Mouse (Mus musculus): ENCODE data around the gene Cped1. TPM values are rescaled to one million over a fixed set of nuclear protein-coding genes. Genes with fewer than 3 reads are reported as not detected.

Gene Cped1
- total and polyA plus RNA-seq, 3 experiments, result not detected

DNA sequence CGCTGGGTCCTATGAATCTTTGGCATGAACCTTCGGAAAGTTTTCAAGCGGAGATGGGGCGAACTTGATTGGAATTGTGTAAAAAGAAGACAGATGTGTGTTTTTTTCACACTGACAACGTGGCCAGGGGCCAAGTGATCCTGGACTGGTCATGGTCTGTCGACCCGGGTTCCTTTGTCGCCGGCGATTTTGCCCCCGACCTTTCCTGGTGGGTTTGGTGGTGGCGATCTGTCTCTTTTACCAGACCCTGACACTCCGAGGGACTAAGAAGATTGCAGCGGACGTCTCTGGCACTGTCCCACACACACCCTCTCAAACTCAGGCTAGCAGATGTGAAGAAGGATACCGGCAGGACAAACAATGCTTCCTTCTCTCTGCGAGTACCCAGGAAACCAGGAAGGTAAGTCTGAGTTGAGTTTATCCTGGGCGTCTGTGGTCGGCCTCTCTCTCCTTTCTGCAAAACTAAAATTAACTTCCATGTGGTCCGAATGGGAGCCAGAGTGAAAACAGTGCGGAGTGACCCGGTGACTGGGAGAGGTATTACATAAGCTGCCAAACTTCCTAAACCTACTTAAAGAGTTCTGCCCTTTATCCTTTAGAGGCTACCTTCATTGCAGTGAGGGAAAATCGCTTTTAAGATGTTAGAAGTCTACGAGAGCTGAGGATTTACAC, 1.1 kb downstream of the Cped1 start:
- H3K36me3 ChIP-seq (ENCODE audit: control insufficient read depth in 1 of 2, insufficient read depth in 2 of 2, low read length in 2 of 2), result no peaks in the 10 kb centered on the region
- no peaks in the 10 kb centered on the region for H3K4me1 ChIP-seq (ENCODE audit: control insufficient read depth in 1 of 2, insufficient read depth in 2 of 2, low read length in 2 of 2)
- H3K27ac ChIP-seq (ENCODE audit: control insufficient read depth, low read depth, low read length), result no peak overlapping the region
- no peaks in the 10 kb centered on the region for H3K9me3 ChIP-seq (replicated peaks; ENCODE audit: insufficient read depth, low read length)
- H3K9ac ChIP-seq (ENCODE audit: control insufficient read depth, low read depth, low read length, poor library complexity, severe bottlenecking), result no peak overlapping the region
- no peaks in the 10 kb centered on the region for H3K27me3 ChIP-seq (ENCODE audit: control insufficient read depth in 1 of 2, insufficient read depth in 2 of 2, low read length in 2 of 2)
- no peak for DNase-seq (ENCODE audit: low read depth, low spot score)
- H3K4me3 ChIP-seq (ENCODE audit: control insufficient read depth in 1 of 2, insufficient read depth in 1 of 2, low read depth in 2 of 2, low read length in 2 of 2), result no peak overlapping the region
- H3K79me2 ChIP-seq (ENCODE audit: control insufficient read depth, insufficient read depth, low read length, poor library complexity), result no peaks in the 10 kb centered on the region
- no peak for TF ChIP-seq MAZ (IDR thresholded peaks at IDR 0.05; ENCODE audit: low read depth, low read length)
- no peak for TF ChIP-seq E2F4 (IDR thresholded peaks at IDR 0.05; ENCODE audit: borderline replicate concordance, low read depth, low read length)
- no peak for TF ChIP-seq ZC3H11A (IDR thresholded peaks at IDR 0.05; ENCODE audit: low read depth, low read length)
- no peak for TF ChIP-seq MAFK (IDR thresholded peaks at IDR 0.05; ENCODE audit: borderline replicate concordance, low read depth, low read length)
- no peak for TF ChIP-seq NRF1 (IDR thresholded peaks at IDR 0.05; ENCODE audit: insufficient read depth, low read depth, low read length, poor library complexity, severe bottlenecking)
- no peak for TF ChIP-seq CTCF (IDR thresholded peaks at IDR 0.05 in 2 of 3, conservative IDR thresholded peaks at IDR 0.05 in 1 of 3; ENCODE audit: control insufficient read depth in 1 of 3, insufficient read depth in 1 of 3, low read depth in 2 of 3, low read length in 3 of 3, poor library complexity in 1 of 3, severe bottlenecking in 1 of 3)
- TF ChIP-seq RCOR1 (IDR thresholded peaks at IDR 0.05; ENCODE audit: low read depth, low read length), result no peak

DNA sequence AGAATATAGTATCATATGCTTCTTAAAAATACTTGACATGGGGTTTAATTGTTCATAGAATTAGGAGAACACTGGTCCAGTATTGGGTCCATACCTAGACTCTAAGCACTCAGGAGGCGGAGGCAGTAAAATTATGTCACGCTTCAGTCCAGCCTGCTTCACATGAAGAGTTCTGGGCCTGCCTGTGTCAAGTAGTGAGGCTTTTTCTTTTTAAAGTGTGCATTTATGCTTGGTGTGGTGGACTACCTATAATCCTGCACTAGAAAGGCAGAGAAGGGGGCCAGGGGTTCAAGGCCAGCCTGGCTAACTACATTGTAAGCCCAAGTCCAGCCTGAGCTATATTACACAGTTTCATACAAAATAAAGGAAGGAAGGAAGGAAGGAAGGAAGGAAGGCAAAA, 1.8 kb downstream of the Cped1 start:
- H3K79me2 ChIP-seq (ENCODE audit: control insufficient read depth, insufficient read depth, low read length, poor library complexity), result no peaks in the 10 kb centered on the region

DNA sequence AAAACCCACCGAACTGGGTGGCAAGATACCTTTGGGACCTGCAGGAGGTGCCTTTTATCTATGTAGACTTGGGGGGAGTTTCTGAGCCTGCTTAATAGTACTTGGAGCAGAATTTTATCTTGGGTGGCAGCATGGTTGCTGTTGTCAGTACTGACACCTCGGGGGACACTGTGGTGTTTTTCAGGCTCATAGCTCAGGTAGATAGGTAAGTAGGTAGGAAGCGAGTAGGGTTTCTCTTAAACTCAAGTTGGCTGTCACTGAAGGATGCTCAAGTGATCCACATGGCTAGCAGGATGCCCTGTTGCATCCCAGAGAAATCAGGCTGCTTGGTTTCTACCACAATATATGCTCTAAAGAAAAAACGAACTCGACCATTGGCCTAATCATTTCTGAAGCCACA, 2.6 kb downstream of the Cped1 start:
- no peaks in the 10 kb centered on the region for H3K27me3 ChIP-seq (ENCODE audit: control insufficient read depth in 1 of 2, insufficient read depth in 2 of 2, low read length in 2 of 2)
- no peak overlapping the region for H3K9ac ChIP-seq (ENCODE audit: control insufficient read depth, low read depth, low read length, poor library complexity, severe bottlenecking)
- no peak overlapping the region for H3K4me3 ChIP-seq (ENCODE audit: control insufficient read depth in 1 of 2, insufficient read depth in 1 of 2, low read depth in 2 of 2, low read length in 2 of 2)
- H3K79me2 ChIP-seq (ENCODE audit: control insufficient read depth, insufficient read depth, low read length, poor library complexity), result no peaks in the 10 kb centered on the region
- H3K36me3 ChIP-seq (ENCODE audit: control insufficient read depth in 1 of 2, insufficient read depth in 2 of 2, low read length in 2 of 2), result no peaks in the 10 kb centered on the region
- TF ChIP-seq SMC3 (IDR thresholded peaks at IDR 0.05; ENCODE audit: low read depth, low read length) (no peak), POLR2AphosphoS5 (IDR thresholded peaks at IDR 0.05; ENCODE audit: borderline replicate concordance, low read depth, low read length) (no peak), MAX (IDR thresholded peaks at IDR 0.05; ENCODE audit: low read length) (no peak)
- no peaks in the 10 kb centered on the region for H3K4me1 ChIP-seq (ENCODE audit: control insufficient read depth in 1 of 2, insufficient read depth in 2 of 2, low read length in 2 of 2)
- DNase-seq (ENCODE audit: low read depth, low spot score), result no peak
- H3K9me3 ChIP-seq (replicated peaks; ENCODE audit: insufficient read depth, low read length), result no peaks in the 10 kb centered on the region
- no peak overlapping the region for H3K27ac ChIP-seq (ENCODE audit: control insufficient read depth, low read depth, low read length)

More for the DNA sequence above, 1.8 kb downstream of the Cped1 start:
- Histone ChIP-seq H3K36me3 (ENCODE audit: control insufficient read depth in 1 of 2, insufficient read depth in 2 of 2, low read length in 2 of 2) (no peaks in the 10 kb centered on the region), H3K9me3 (replicated peaks; ENCODE audit: insufficient read depth, low read length) (no peaks in the 10 kb centered on the region), H3K4me3 (ENCODE audit: control insufficient read depth in 1 of 2, insufficient read depth in 1 of 2, low read depth in 2 of 2, low read length in 2 of 2) (no peak overlapping the region), H3K27me3 (ENCODE audit: control insufficient read depth in 1 of 2, insufficient read depth in 2 of 2, low read length in 2 of 2) (no peaks in the 10 kb centered on the region), H3K4me1 (ENCODE audit: control insufficient read depth in 1 of 2, insufficient read depth in 2 of 2, low read length in 2 of 2) (no peaks in the 10 kb centered on the region), H3K27ac (ENCODE audit: control insufficient read depth, low read depth, low read length) (no peak overlapping the region), H3K9ac (ENCODE audit: control insufficient read depth, low read depth, low read length, poor library complexity, severe bottlenecking) (no peak overlapping the region)
- DNase-seq (ENCODE audit: low read depth, low spot score), result no peak
- TF ChIP-seq TCF12 (IDR thresholded peaks at IDR 0.05; ENCODE audit: low read depth, low read length) (no peak), MAFK (IDR thresholded peaks at IDR 0.05; ENCODE audit: borderline replicate concordance, low read depth, low read length) (no peak), ELF1 (IDR thresholded peaks at IDR 0.05; ENCODE audit: low read depth, low read length) (no peak), E2F4 (IDR thresholded peaks at IDR 0.05; ENCODE audit: borderline replicate concordance, low read depth, low read length) (no peak), ZKSCAN1 (IDR thresholded peaks at IDR 0.05; ENCODE audit: low read depth, low read length) (no peak), GABPA (IDR thresholded peaks at IDR 0.05; ENCODE audit: low read depth, low read length) (no peak), ZC3H11A (IDR thresholded peaks at IDR 0.05; ENCODE audit: low read depth, low read length) (no peak), USF2 (IDR thresholded peaks at IDR 0.05; ENCODE audit: borderline replicate concordance in 1 of 2, insufficient read depth in 1 of 2, low read depth in 1 of 2, low read length in 2 of 2) (no peak), MAX (IDR thresholded peaks at IDR 0.05; ENCODE audit: low read length) (no peak)
